Mouse (Mus musculus) gastrocnemius, adult 18-20 months (tissue): ENCODE measurements around the gene Mknk1. TPM values are rescaled to one million over a fixed set of nuclear protein-coding genes. Genes with fewer than 3 reads are reported as not detected.

Source experiments
- DNase-seq: peaks from one replicate; pipeline ENCODE4 v3.0.0; 2021; ENCODE audit warnings: low spot score
- long read RNA-seq, 2 experiments: library from polyadenylated mRNA; stranded (forward); transcript quantifications; one replicate each; pipeline ENCODE4 v2.0.0; 2021
- total RNA-seq, 2 experiments: library from RNA; stranded (reverse); gene quantifications; 2 replicates each; pipeline ENCODE4 v1.2.3; 2021

Gene Mknk1
- total RNA-seq, result 10 to 100 TPM; 21.8 to 26.1 TPM
- long read RNA-seq, experiment 1, partial matches to known transcripts, result 3 of 26 reads
- long read RNA-seq, experiment 1, other reads (novel, unspliced or antisense), result 23 of 26 reads
- long read RNA-seq, experiment 2, partial matches to known transcripts, result 5 of 37 reads
- long read RNA-seq, experiment 2, other reads (novel, unspliced or antisense), result 30 of 37 reads

DNA sequence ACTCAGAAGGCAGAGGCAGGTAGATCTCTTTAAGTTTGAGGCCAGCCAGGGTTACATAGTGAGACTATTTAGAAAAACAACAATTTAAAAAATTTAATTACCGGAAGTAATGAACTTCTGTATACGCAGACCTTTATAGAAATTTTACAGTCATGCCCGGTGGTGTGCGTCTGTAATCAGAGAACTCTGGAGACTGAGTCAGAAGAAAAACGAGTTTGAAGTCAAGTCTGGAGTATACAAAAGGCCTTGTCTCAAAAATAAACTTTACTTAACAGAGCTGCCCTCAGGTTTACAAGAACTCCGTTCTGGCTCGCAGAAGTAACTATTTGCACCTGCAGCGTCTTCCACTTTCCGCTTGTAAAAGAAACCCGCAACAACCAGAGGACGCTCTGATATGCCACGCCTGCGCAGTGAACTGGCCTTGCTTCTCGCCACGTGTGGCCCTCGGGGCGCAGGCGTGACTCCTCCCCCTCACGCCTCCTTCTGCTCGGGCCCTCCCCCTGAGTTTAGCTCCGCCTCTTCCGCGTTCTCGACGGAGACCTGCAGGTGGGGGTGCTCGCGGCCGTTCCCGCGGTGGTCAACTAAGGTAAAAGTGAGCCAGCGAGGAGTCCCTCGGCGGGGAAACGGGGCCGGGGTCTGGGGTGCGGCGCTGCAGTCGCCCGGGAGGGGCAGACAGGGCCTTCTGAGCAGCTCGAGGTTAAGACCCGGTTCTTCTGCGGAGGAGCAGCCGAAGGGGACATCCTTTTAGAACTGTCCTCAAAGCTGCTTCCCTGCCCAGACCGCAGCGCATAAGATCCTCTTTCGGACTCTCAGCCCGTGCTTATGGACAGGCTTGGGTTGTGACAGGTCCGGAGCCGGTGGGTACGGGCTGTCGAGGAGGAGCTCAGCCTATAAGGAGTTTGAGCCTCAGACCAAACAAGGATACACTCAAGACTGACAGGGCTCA is at the start of gene Mknk1:
Mknk1 (plus strand) TSS at position 503 of the 946 bp plus-strand sequence.
- peak; percentile 93 for DNase-seq

DNA sequence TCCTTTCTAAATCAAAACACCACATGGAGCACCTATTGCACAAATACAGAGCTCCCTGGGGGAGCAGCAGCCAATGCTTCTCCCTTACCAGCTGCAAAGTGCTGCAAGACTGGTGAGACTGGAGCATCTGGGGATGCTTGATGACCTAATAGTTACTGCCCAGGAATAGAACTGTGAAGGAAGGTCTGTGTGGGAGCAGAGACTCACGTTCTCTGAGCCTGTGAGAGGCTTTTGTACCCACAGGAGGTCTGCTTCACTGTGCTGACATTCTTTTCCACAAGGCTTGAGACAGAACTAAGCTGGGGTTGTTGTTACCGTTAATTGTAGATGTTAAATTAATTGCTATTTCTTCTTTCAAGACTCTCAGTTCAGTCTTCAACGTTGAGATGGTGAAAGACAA is 48.1 kb upstream of the Mknk1 start:
- no peak for DNase-seq

DNA sequence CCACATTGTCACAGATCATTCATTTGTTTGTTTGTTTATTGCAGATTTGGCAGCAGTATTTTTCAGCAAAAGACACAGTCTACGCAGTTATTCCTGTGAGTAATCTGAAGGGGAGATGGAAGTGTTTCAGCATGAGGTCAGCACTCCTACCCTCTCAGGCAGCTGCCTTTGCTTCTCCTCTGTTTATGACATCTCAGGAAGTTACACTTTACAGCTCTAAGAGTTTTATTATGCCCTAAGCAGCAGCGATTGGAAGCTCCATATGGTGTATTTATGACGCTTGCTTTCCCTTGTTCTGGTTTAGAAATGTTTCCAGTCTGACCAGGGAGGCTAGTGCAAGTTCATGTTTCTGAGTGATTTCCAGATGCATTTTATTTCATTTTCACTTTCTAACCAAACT is 43.6 kb upstream of the Mknk1 start:
- no peak for DNase-seq

DNA sequence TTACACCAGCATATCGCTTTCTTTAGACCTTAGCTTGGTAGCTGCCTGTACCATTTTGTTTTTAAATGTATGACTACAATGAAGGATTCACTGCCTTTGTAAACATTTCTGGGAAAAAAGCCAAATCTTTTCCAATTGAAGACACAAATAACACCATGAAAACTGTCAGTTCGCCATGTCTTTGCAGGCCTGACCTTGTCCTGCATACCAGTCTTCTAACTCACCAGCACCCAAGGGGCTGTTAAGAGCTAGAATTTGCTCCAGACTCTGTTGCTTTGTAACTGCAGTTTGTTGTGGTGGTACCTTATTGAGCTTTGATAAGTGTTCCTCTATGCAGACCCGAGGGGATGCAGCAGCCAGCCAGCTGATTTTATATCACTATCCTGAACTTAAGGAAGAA is 39.0 kb upstream of the Mknk1 start:
- no peak for DNase-seq

DNA sequence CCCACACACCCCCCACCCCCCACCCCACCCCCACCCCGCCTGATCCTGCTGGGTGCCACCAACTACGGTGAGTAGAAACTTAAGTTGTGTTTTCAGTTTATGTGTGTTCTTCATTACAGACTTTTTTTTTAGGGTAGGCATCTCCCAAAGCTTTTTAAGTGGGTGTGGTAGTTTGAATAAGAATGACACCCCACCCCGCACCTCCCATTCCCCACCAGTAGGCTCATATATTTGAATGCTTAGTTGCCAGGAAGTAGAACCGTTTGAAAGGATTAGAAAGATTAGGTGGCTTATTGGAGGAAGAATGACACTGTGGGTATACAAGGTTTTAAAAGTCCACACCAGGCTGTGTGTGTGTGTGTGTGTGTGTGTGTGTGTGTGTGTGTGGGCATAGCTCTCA is 26.7 kb upstream of the Mknk1 start:
- no peak for DNase-seq

DNA sequence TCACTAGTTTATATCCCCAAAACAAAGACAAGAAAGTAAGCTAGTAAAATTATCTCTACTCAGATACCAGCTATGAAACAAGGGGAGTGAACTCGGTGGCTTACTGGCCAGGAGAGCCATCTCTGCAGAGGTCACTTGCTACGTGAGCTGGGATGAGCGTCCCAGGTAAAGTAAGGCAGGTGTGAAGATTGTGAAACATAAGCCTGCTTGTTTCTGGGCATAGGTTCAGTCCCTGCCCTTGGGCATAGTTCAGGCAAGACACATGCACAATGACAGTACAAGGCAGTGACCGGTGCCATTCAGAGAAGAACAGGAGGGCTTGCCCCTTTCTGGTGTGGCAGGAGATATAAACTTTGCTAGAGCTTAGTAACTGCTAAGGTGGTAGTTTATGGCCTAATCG is 23.4 kb upstream of the Mknk1 start:
- no peak for DNase-seq

DNA sequence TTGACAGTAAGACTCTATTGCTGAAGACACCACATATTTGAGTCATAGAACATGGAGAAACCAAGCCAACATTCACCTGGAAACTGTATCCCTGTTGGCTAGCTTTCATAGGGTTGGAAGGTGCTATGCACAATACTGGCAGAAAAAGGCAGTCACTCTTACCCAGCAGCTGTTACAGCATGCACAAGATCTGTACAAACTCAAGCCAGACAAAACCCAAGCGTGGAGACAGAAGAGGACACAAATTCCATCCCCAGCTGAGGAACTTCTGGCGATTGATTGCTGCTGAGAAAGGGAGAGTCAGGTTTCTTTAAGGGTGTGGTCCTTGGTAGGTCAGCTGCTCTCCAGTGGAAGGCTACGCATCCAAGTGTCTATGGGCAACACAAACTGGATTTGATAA is 18.8 kb upstream of the Mknk1 start:
- no peak for DNase-seq

DNA sequence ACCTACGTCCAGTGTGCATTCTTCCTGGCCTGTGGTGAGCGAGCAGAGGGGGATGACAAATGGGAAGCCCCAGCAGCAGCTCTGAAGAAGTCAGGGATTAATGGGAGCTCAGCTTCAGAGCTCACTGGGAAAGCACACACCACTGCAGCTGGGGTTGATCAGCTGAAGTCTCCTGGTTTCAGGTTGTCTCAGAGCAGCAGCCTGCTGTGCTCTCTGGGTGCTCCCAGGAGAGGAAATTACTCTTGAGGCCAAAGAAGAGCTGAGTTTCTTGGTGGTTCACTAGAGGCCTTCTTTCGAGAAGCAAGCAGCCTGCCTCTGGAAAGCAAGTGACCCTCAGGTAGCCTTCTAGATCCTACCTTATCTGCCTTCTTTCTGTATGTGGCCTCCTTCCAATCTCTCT is 18.1 kb upstream of the Mknk1 start:
- DNase-seq, result no peak

DNA sequence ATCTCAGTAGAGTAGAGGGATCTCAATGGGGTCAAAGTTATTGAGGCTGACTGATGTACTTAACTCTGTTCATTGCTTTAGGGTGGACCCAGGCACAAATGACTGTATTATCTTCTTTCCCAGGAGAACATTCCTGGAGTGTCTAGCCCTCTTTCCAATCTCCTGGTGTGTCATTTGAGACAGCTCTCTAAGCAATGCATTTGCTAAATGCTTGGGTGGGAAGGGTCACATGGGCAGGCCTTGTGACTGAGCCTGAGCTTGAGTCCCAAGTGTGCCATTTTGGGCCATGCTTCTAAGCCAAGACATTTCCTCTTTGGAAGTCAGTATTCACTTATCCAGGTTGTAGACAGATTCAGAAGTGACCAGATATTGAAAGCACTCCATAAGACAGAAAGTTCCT is 17.6 kb upstream of the Mknk1 start:
- DNase-seq, result no peak

DNA sequence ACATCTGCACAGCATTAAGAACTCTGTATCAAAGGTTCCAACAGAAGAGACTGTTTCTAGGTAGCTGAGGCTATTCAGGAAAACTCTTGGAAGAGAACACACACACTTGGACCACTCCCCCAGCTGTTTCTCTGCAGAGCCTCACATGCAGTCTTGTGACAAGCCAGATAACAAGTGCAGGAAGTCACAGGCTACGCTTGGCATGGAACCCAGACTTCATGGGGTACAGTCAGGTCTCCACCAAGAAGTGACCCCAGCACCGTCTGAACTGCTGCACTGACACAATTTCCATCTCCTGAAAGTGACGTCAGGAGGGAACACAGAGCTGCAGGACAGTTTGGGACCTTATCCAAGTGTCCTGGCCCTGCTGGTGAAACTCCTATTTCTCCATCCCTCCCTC is 17.1 kb upstream of the Mknk1 start:
- no peak for DNase-seq

DNA sequence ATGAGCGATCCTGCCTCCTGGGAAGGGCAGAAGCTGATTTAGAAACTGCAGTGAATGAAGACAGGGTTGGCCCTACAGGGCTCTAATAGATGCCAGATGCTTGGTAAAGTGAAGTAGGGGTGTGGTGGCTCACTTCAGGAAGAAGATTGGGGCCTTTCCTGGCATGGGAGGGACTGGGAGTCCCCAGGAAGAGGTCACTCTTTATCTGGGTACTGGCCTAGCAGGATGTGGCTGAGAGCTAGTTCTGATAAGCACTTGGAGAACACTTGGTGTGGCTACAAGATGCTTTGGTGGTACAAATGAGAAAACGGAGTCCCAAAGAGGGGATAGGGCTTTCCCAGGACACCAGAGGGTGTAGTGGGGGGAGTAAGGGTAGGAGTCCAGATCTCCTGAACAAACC is 14.8 kb upstream of the Mknk1 start:
- DNase-seq, result no peak

DNA sequence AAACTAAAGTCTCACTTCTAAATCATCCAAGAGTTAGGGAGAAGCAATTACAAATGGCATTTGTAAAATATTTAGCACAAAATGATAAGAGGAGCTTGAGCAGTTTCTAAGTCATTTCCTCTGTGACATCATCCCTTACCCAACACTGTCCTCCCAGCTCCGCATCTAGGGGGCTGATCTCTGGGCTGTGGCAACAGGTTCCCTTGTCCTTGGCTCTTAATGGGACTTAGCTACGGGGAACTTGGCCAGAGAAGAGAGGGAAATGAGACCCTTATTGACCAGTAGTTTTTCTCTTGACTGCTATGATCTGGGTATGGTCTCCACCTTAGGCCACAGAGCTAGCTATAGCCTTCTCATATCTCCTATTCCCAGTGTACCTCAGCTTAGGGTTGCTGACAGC is 13.7 kb upstream of the Mknk1 start:
- no peak for DNase-seq

DNA sequence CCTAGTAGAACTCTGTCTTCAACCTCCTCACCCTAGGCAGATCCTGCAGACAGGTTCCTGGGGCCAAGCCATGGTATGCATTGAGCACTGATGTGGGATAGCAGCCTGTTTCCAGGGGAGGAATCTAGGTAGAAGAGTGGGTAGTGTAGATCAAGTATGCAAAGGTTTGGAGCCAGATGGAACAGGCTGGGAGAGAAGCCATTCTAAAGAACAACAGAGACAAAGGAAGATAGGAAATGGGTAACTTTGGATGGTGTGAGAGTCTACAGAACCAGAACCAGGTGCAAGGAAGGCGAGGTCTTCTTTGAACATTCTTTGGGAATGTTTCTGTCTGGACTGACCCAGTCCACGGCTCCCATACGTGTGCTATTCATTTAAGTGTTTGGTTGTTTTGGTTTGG is 11.9 kb upstream of the Mknk1 start:
- DNase-seq, result no peak

DNA sequence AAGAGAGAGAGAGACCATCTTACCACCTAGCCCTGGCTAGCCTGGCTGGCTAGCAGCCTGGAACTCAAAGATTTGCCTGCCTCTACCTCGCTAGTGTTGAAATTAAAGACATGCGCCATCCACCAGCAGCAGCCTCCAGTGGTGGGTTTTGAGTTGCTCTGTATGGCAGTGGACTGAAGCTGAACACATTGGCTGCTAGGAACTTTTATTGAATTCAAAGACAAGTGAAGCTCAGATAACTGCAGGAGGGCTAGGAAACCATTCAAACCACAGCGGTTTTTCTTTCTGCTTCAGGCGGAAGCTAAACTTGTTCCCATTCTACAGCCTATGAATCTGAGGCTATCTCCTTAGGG is 11.5 kb upstream of the Mknk1 start:
- DNase-seq, result no peak

DNA sequence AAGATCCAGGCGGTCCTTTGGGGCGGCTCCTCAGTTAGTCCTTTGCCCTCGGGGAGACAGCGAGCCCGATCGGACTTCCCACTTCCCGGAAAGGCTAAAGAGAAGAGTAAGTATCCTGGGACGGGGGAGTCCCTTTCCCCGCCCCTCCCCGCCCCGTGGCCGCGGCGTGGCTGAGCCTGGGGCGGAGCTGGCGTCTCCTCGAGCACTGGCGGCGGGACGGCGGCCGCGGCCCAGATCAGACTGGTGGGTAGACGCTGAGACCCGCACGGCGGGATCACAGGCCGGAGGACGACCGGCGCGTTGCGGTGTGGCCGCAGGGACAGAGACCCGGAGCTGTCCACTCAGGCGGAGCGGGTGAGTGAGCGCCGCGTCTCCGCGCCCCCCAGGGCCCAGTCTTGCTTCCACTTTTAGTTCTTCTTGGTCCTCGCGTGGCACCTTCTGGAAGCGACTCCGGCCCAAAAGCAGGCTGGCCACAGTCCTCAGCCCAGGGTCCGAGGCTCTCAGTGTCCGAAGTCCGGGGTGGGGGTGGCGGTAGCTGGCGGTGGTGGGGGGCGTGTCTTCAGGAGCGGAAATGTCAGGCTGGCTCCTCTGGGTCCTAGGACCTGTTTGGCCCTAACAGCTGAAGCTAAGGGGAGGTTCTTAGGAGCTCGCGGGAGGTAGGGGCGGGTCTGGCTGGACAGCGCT is 11.0 kb upstream of the Mknk1 start, which contains the start of gene Mob3c:
Mob3c (plus strand) TSS at position 205 of the 684 bp plus-strand sequence.
- peak; percentile 82 for DNase-seq

DNA sequence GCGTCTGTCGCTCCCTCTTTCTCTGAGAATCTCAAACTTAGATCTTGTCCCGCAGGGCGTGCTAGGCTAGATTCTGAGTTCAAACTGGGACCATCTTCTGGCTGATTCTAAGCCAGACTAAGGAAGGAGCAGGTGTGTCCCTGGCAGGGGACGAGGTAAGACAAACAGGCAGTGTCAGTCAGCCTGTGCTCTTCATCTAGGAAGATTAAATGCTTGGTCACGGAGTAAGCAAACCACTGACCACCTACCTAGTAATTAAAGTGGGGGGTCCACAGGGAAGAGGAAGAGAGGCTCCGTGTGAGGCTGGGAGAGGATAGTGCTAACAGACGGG is 10.5 kb upstream of the Mknk1 start:
- no peak for DNase-seq

DNA sequence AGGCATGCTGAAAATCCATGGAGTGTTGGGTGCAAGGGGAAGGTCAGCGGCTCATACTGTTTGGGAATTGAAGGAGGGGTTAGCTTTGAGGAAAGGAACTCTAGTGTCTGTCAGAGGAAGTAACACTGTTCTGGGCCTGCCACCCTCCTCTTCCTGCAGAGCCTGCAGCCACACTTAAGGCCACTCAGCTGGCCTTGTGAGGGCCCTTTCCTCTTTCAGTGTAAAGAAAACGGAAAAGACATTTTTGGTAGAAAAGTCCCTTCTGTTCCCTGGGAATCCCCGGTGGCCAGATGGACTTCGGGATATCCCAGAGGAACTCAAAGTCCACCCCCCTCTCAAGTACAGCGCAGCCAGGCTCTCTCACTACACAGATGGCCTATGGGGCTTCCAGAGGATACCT is 8.5 kb upstream of the Mknk1 start:
- no peak for DNase-seq

DNA sequence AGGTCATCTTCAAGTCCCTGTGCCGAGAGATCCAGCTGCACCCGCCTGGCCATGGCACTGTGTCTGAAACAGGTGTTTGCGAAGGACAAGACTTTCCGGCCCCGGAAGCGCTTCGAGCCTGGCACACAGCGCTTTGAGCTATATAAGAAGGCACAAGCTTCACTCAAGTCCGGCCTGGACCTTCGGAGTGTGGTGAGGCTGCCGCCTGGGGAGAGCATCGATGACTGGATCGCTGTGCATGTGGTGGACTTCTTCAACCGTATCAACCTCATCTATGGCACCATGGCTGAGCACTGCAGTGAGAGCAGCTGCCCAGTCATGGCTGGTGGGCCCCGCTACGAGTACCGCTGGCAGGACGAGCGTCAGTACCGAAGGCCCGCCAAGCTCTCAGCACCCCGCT is 7.8 kb upstream of the Mknk1 start:
- DNase-seq, result no peak

DNA sequence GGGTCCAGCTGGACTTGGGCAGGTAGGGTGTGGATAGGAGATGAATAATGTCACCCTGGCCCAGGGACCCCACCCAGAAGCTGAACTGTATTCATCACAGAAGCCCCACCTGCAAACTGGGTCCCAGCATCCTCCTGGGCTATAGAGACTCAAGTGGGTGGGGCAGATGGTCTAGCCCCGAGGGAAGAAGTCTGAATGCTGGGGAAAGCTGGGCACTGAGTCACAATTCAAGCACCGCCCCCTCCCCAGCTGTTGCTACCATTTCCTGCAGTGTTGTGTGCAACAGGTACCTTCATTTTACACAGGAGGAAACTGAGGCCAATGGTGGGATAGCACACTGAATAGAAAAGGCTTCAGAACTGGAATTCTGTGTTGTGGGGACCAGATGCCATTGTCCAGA is 7.0 kb upstream of the Mknk1 start:
- no peak for DNase-seq

DNA sequence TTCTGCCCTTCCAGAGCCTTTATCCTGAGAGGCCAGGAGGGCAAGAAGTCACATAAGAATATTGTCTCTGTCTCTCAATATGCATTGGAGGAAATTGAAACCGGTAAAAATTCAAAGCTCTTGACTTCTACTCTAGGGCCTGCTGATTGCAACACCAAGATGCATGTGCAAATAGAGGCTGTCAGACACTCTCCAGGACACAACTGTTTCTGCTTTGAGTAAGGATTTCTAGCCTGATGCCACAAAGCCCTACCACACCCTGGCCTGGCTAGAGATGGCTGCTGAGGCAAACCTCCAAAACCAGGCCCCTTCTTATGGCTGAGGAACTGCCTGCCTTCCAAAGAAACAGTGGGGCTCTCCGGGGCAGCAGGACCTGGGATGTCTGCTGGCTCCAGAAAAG is 3.4 kb upstream of the Mknk1 start:
- DNase-seq, result no peak

DNA sequence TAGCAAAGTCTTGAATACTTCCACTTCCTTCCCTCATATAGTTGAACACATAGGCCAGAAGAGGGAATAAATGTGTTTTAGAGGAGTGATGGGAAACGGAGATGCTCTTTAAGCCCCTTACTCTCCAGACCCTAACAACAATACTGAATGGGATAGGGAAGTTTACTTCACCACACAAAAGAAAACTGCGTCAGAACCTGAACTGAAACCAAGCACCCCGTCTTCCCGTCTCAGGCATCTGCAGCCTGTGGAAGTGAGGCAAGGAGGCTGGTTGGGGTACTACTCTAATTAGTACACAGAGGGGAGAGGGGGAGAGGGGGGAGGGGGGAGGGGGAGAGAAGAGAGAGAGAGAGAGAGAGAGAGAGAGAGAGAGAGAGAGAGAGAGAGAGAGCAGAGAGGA is 802 bp upstream of the Mknk1 start:
- no peak for DNase-seq

DNA sequence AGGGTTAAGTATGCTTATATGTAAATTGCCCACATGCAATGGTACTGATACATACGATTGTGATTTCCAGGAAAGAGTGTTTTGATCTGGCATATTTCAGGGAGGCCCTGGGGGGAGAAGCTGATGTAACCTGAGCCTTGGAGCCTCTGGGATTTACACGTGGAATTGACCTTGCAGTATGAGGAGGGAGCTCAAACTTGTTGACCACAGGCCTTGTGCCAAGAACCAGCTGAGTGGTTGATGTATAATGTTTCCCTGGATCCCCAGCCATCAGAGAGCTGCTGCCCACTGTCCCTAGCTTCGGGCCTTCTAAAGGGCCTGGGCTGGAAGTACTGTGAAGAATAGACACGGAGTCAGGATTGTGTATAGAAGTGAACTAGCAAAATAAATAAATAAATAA is 958 bp downstream of the Mknk1 start:
- peak; percentile 37 for DNase-seq

DNA sequence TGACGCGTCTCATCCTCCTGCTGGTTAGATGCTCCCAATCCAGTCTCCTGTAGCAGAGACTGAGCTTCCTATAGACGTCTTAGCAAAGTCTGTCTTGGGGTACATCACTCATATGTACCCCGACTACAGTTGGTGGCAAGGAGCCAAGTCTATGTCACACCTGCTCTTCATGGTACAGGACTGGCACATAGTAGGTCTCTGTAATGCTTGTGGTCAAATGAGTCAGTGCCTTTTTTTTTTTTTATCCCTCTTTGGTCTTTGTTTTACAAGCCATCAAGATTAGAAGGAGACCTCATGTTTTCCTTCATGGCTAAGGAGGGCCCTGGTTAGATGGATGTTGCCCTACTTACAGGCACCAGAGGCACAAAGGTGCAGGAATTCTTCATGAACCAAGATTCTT is 1.8 kb downstream of the Mknk1 start:
- no peak for DNase-seq
